Mouse (Mus musculus) G1E (cell line): Measurements from ENCODE around the gene Plcb2. TPM values are rescaled to one million over a fixed set of nuclear protein-coding genes. Genes with fewer than 3 reads are reported as not detected.
A peak's percentile ranks its signal among the peaks of the same experiment; 100 is the strongest.

Source experiments
- ATAC-seq: 2 replicates; pipeline ENCODE4 v1.8.0; 2016; ENCODE audit warnings: mild to moderate bottlenecking; ENCODE audit not compliant: insufficient number of reproducible peaks, poor library complexity, low FRiP score, severe bottlenecking; ENCODE audit errors: extremely low read depth
- DNase-seq: peaks from one replicate; pipeline ENCODE4 v3.0.0; 2012; ENCODE audit warnings: low spot score
- H3K27me3 ChIP-seq: 2 replicates; pipeline ENCODE4 v1.6.1; 2012; ENCODE audit warnings: mild to moderate bottlenecking, low read length, inconsistent platforms; ENCODE audit not compliant: insufficient read depth
- H3K36me3 ChIP-seq: replicated peaks from 2 replicates; pipeline ENCODE3; 2012; ENCODE audit warnings: mild to moderate bottlenecking, inconsistent platforms
- H3K4me1 ChIP-seq: 2 replicates; pipeline ENCODE4 v1.6.1; 2012; ENCODE audit warnings: low read depth, low read length, inconsistent platforms, mixed read lengths; ENCODE audit not compliant: insufficient read depth
- H3K4me3 ChIP-seq: 2 replicates; pipeline ENCODE4 v1.5.1; 2012; ENCODE audit warnings: low read depth, mild to moderate bottlenecking, inconsistent platforms, low read length, moderate library complexity, mixed read lengths
- H3K9me3 ChIP-seq: replicated peaks from 2 replicates; pipeline ENCODE4 v1.6.1; 2012; ENCODE audit warnings: inconsistent platforms
- CTCF ChIP-seq: IDR thresholded peaks from 2 replicates; pipeline ENCODE4 v1.5.1; 2012; ENCODE audit warnings: low read depth, low read length, inconsistent platforms, mixed read lengths
- GATA1 ChIP-seq: IDR thresholded peaks from 2 replicates; pipeline ENCODE4 v1.6.1; 2012; ENCODE audit warnings: borderline replicate concordance, low read length, inconsistent platforms, mixed read lengths
- GATA2 ChIP-seq: IDR thresholded peaks from 2 replicates; pipeline ENCODE4 v1.6.1; 2012; ENCODE audit warnings: low read depth, low read length, inconsistent platforms, borderline replicate concordance
- POLR2AphosphoS5 ChIP-seq: IDR thresholded peaks from 2 replicates; pipeline ENCODE4 v1.6.1; 2012; ENCODE audit warnings: low read depth, low read length, inconsistent platforms; ENCODE audit not compliant: insufficient replicate concordance
- TAL1 ChIP-seq: conservative IDR thresholded peaks from 2 replicates; pipeline ENCODE4 v1.6.1; 2012; ENCODE audit warnings: low read depth, low read length, inconsistent platforms, mixed read lengths
- polyA plus RNA-seq: library from polyadenylated mRNA; stranded (reverse); fragments of >175 nt; gene quantifications from 2 replicates; pipeline ENCODE4 v1.2.3, GENCODE M21; 2012
- total RNA-seq, 2 experiments: library from RNA; stranded (forward) in 1 of 2; stranded (reverse) in 1 of 2; fragments of 200-1000 nt in 1 of 2; fragments of >200 nt in 1 of 2; fragmentation: Nextera tagmentation in 1 of 2; gene quantifications; 2 replicates each; pipeline ENCODE4 v1.2.3; 2014 to 2017

Gene Plcb2
- total and polyA plus RNA-seq, 3 experiments = 4.5 to 30.6 (median 8.5) TPM

DNA sequence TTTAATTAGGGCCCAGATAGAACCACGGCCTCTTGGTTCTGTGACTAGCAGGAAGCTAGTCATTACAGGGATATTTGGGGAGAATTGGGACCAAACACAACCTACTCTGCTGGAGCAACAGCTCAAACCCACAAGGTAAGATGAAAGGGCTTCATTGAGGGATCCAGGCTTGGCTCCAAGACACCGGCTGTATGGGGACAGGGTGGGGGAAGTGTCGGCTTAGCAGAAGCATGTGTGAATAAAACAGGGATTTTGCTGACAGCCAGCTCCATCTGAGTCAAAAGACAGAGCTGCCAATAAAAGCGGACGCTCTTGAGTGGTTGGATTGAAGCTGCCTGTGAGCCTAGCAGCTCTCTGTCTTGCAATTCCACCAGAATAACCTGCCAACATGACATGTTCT lies 5.1 kb upstream of the Plcb2 start:
- Histone ChIP-seq H3K4me1 (peaks cover 2% of the 10 kb centered on the region; the same call in 1 of the 2 replicates), H3K4me3 (no peak overlapping the region), H3K27me3 (peaks cover 42% of the 10 kb centered on the region), H3K36me3 (no peaks in the 10 kb centered on the region), H3K9me3 (no peaks in the 10 kb centered on the region)
- DNase-seq (no peak), ATAC-seq (no peak)
- TF ChIP-seq TAL1 = no peak
- no peak for TF ChIP-seq POLR2AphosphoS5
- no peak for TF ChIP-seq GATA1
- no peak for TF ChIP-seq CTCF
- no peak for TF ChIP-seq GATA2

DNA sequence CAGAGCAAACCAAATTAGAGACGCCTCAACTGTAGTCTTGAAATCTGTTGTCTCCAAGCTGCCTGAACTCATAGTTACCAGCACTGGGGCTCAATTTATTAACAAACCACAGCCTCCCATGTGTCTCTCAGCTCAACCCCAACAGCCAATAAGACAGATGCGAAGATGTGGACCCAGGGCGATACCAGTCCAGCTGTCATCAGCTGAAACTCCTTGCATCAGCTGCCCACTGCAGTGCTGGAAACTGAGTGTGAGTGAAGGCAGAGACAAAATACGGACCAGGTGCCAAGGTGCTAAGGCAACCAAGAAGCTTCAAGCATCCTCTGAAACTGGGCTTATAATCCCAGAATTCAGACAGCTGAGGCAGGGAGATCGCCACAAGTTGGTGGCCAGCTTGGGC lies 3.7 kb upstream of the Plcb2 start:
- Histone ChIP-seq H3K9me3 (no peaks in the 10 kb centered on the region), H3K4me3 (no peak overlapping the region), H3K27me3 (peaks cover 55% of the 10 kb centered on the region), H3K36me3 (no peaks in the 10 kb centered on the region), H3K4me1 (peaks cover 2% of the 10 kb centered on the region; the same call in 1 of the 2 replicates)
- DNase-seq (no peak), ATAC-seq (no peak)
- no peak for TF ChIP-seq TAL1

DNA sequence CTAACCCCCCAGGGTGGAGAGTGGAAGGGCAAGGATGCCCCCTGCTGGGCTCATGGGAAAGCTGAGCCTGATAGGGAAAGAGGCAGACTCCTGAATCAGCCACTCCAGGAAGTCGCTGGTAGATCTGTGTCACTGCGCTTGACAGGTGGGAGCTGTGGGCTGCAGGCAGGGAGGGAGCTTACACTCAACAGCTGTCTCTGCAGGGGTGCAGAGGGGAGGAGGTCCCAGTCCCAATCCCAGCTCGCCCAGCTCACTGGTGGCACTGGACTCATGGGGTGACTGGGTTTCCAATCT lies 2.3 kb upstream of the Plcb2 start:
- 0 out of 2 replicates have a peak, but pooled peaks have one; percentile 10 for TF ChIP-seq CTCF
- no peak for TF ChIP-seq GATA1
- no peaks in the 10 kb centered on the region for H3K9me3 ChIP-seq
- peak; percentile 27 for DNase-seq
- ATAC-seq = 0 out of 2 replicates have a peak, but pooled peaks have one; percentile 28
- no peak overlapping the region for H3K4me3 ChIP-seq
- no peaks in the 10 kb centered on the region for H3K36me3 ChIP-seq
- H3K27me3 ChIP-seq = peaks cover 58% of the 10 kb centered on the region
- peaks cover 2% of the 10 kb centered on the region; the same call in 1 of the 2 replicates for H3K4me1 ChIP-seq

DNA sequence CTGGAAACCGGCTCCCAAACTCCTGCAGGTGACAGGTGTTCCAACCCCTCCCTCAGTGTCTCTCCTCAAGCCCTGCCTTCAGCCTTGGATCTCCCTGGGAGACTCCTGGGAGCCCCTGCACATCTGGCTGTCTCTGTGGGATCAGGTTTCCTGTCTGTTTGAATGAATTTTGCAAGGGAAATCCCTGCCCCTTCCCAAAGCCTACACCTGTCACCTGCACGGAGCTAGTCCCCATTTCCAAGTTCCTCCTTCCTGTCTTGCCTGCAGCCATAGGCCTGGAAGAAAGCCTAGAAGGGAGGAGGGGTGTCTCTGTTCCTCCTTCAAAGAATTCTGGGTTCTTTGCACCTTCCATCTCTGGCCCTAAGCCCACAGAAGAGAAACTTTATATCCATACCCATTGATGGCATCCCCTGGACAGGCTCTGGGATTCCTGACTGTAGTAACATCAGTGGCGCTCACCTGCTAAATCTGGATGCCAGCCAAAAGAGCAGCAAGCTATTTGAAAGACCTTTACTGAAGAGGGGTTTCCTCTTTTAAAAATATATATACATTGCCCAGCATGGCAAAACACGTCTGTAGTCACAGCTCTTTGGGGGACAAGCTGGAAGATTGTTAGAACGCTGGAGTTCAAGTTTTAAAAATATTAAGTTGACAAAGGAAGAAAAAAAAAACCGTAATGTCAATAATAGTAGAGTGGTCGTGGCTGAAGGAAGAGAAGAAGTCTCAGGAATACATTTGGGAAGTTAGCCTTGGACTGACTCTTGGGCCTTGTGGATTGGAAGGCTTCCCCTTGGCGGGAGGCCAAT lies 1.8 kb upstream of the Plcb2 start:
- no peak for TF ChIP-seq CTCF
- TF ChIP-seq POLR2AphosphoS5 = no peak
- TF ChIP-seq GATA1 = no peak
- no peak for TF ChIP-seq TAL1
- no peak for TF ChIP-seq GATA2
- ATAC-seq (no peak), DNase-seq (no peak)
- Histone ChIP-seq H3K9me3 (no peaks in the 10 kb centered on the region), H3K36me3 (no peaks in the 10 kb centered on the region), H3K4me1 (peaks cover 2% of the 10 kb centered on the region; the same call in 1 of the 2 replicates), H3K4me3 (no peak overlapping the region), H3K27me3 (peaks cover 63% of the 10 kb centered on the region)

DNA sequence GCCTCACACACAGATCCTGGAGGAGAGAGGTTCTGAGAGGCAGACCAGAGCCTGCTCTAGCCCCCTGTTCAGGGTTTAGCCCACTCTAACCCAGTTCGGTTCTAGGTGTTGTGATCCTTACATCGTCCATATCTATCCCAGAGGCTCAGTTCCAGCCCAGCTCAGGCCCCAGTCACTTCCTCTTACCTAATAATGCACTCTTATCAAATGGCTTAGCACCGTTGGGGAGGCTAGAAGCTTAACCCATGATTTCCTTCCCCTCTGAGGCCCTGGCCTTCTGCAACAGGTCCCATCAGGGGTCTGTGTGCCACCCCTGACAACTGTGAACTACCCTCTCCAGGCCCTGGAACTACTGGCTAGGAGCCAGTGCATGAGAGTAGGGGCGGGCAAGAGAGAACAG lies 956 bp upstream of the Plcb2 start:
- DNase-seq (no peak), ATAC-seq (0 out of 2 replicates have a peak, but pooled peaks have one; percentile 11)
- Histone ChIP-seq H3K36me3 (no peaks in the 10 kb centered on the region), H3K4me3 (no peak overlapping the region), H3K4me1 (peaks cover 2% of the 10 kb centered on the region; the same call in 1 of the 2 replicates), H3K27me3 (peaks cover 64% of the 10 kb centered on the region), H3K9me3 (no peaks in the 10 kb centered on the region)
- TF ChIP-seq POLR2AphosphoS5 (no peak), TAL1 (no peak), GATA1 (no peak), GATA2 (no peak), CTCF (no peak)

DNA sequence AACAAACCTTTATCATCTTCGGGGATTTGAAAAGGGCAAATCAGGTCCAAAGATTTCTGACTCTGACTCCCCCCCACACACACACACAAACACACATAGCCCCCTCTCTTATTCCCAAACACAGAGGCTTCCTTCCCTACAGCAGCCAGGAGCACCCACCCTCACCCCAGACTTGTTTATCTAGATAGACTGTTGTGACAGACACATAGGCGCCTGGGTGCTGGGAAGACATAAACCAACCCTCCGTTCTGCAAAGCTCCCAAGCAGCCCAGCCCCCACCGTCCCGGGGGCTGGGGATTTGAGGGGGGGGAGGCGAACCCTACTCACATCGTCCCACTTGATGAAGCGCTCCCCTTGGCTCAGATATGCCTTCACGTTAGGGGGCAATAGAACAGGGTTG lies 327 bp downstream of the Plcb2 start:
- H3K4me1 ChIP-seq = peaks cover 12% of the 10 kb centered on the region

More for the DNA sequence above, 327 bp downstream of the Plcb2 start:
- no peaks in the 10 kb centered on the region for H3K36me3 ChIP-seq
- H3K27me3 ChIP-seq = peaks cover 69% of the 10 kb centered on the region
- H3K9me3 ChIP-seq = no peaks in the 10 kb centered on the region
- H3K4me3 ChIP-seq = no peak overlapping the region
- no peak for ATAC-seq
- no peak for DNase-seq
- TF ChIP-seq GATA2 (no peak), TAL1 (no peak), CTCF (no peak), GATA1 (no peak), POLR2AphosphoS5 (no peak)
